Mouse (Mus musculus) stomach, embryonic 15.5 days (tissue): ENCODE measurements around the gene Jrkl. TPM values are rescaled to one million over a fixed set of nuclear protein-coding genes. Genes with fewer than 3 reads are reported as not detected.
A peak's percentile ranks its signal among the peaks of the same experiment; 100 is the strongest.

Experiments used
- ATAC-seq: fragments of 200-750 bp; cut with Nextera tagmentation; 2 replicates; pipeline ENCODE4 v1.8.0; 2017; ENCODE audit warnings: low read depth, moderate number of reproducible peaks, moderate TSS enrichment; ENCODE audit not compliant: insufficient read depth, low FRiP score
- H3K27ac ChIP-seq: fragments of 300-500 bp; sonication (generic); 2 replicates; pipeline ENCODE4 v1.5.1; 2015; ENCODE audit warnings: mild to moderate bottlenecking, inconsistent platforms
- H3K27me3 ChIP-seq: fragments of 300-500 bp; sonication (generic); replicated peaks from 2 replicates; pipeline ENCODE4 v1.6.1; 2015; ENCODE audit warnings: inconsistent platforms
- H3K36me3 ChIP-seq: fragments of 300-500 bp; sonication (generic); 2 replicates; pipeline ENCODE4 v1.6.1; 2015; ENCODE audit warnings: inconsistent platforms
- H3K4me1 ChIP-seq: fragments of 300-500 bp; sonication (generic); 2 replicates; pipeline ENCODE4 v1.6.1; 2015; ENCODE audit warnings: inconsistent platforms
- H3K4me2 ChIP-seq: fragments of 300-500 bp; sonication (generic); 2 replicates; pipeline ENCODE4 v1.6.1; 2015; ENCODE audit warnings: mild to moderate bottlenecking, inconsistent platforms
- H3K4me3 ChIP-seq: fragments of 300-500 bp; sonication (generic); replicated peaks from 2 replicates; pipeline ENCODE4 v1.5.1; 2015; ENCODE audit warnings: inconsistent platforms
- H3K9ac ChIP-seq: fragments of 300-500 bp; sonication (generic); 2 replicates; pipeline ENCODE4 v1.6.1; 2015; ENCODE audit warnings: inconsistent platforms
- H3K9me3 ChIP-seq: fragments of 300-500 bp; sonication (generic); 2 replicates; pipeline ENCODE4 v1.6.1; 2016; ENCODE audit warnings: inconsistent platforms
- WGBS: fragments of 180-500 bp; shearing (Covaris S2); methylation state at CpG from one replicate; pipeline ENCODE4 v1.1.7; 2015; 5-methylcytosine and 5-hydroxymethylcytosine counted together
- polyA plus RNA-seq: library from polyadenylated mRNA; unstranded; fragments of >200 nt; fragmentation: Nextera tagmentation; extraction: Ambion mirVana; gene quantifications from 2 replicates; pipeline ENCODE4 v1.2.1, GENCODE M21; 2015

Jrkl gene
- 10.1 and 10.5 TPM in 2 replicates for polyA plus RNA-seq

DNA sequence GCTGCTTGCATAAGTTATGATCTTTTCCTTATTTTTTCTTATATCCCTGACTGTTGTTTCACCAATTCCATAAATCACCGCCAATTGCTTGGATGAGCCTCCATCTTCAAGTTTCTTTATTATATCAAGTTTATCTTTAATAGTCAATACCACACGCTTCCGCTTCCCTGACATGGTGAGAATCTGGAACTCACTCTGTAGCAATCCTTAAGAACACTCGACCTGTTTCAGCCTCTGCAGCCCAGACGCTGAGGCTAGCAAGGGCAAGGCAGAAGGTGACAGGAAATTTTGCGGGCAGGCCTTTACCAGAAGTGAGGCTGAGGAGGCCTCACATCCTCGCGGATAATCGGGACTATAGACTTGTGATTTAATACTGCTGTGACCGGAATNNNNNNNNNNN, at the start of gene Jrkl:
Gene Jrkl, minus strand, starts transcription at position 349 of the 400 bp plus-strand sequence.
- H3K4me3 ChIP-seq, result peak within 1 kb of the TSS; percentile 54
- H3K36me3 ChIP-seq, result no peaks in the 10 kb centered on the region
- WGBS, result 5% methylated on average over 10 of the region's 10 CpGs
- peak within 1 kb of the TSS; percentile 80 for H3K27ac ChIP-seq
- peak within 1 kb of the TSS; percentile 39; the same call in 1 of the 2 replicates for H3K9ac ChIP-seq
- ATAC-seq, result no peak
- H3K4me1 ChIP-seq, result no peaks in the 10 kb centered on the region
- no peaks in the 10 kb centered on the region for H3K27me3 ChIP-seq
- no peaks in the 10 kb centered on the region for H3K9me3 ChIP-seq
- H3K4me2 ChIP-seq, result peak within 1 kb of the TSS; percentile 62

DNA sequence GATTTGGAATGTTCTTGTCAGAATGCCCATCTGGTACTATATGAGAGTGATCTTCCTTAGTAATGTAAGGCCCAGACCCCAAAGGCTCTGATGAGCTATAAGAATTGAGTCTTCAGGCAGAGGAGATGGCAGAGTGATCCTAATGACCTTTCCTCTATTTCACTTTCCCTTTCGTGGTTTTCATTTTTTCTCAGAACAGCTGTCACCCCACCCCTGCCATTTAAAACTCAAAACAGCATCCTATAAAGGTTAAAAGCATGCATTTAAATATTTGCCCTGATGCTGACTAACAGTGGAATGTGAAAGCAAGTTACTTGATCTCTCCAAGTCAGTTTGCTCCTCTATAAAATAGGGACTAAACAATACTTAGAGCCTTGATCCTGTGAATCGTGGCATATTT, 41.9 kb upstream of the Jrkl start:
- Histone ChIP-seq H3K9me3 (no peaks in the 10 kb centered on the region), H3K27me3 (no peaks in the 10 kb centered on the region), H3K4me2 (no peak overlapping the region), H3K4me1 (no peaks in the 10 kb centered on the region), H3K36me3 (0 out of 2 replicates have a peak, but pooled peaks cover 3% of the 10 kb centered on the region), H3K27ac (no peak overlapping the region), H3K9ac (no peak overlapping the region), H3K4me3 (no peak overlapping the region)
- WGBS, result 63% methylated on average over 2 of the region's 2 CpGs
- ATAC-seq, result no peak

GRCm38 (mm10) chr9:13273219-13273618, 27.6 kb upstream of the Jrkl start:
- no peaks in the 10 kb centered on the region for H3K27me3 ChIP-seq
- H3K36me3 ChIP-seq, result no peaks in the 10 kb centered on the region
- H3K4me2 ChIP-seq, result no peak overlapping the region
- 84% methylated on average over 1 of the region's 1 CpGs for WGBS
- no peaks in the 10 kb centered on the region for H3K4me1 ChIP-seq
- H3K27ac ChIP-seq, result no peak overlapping the region
- H3K9ac ChIP-seq, result no peak overlapping the region
- ATAC-seq, result no peak
- H3K9me3 ChIP-seq, result no peaks in the 10 kb centered on the region
- no peak overlapping the region for H3K4me3 ChIP-seq

DNA sequence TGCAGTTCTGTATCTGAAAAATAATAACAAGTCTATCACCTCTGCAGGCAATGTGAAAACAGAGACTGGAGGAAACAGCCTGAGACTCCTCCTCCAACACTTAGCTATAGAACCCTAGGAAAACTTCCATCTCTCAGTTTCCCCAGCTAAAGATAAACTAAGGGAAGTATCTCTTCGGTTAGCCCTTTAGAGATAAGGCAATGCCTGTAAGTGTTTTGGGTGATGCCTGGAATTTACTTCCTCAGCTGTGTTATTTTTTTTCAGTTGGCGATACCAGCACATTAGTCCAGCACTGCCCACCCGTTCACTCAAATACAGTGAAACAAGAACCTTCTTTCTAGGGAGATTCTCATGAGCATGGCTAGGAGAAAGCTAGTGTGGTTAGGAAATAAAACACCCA, 15.4 kb upstream of the Jrkl start:
- Histone ChIP-seq H3K27ac (no peak overlapping the region), H3K4me3 (no peak overlapping the region), H3K4me2 (no peak overlapping the region), H3K4me1 (no peaks in the 10 kb centered on the region), H3K9me3 (no peaks in the 10 kb centered on the region), H3K9ac (no peak overlapping the region), H3K27me3 (no peaks in the 10 kb centered on the region), H3K36me3 (no peaks in the 10 kb centered on the region)
- WGBS, result 71% methylated on average over 3 of the region's 3 CpGs
- no peak for ATAC-seq

GRCm38 (mm10) chr9:13258173-13258572, 12.5 kb upstream of the Jrkl start:
- WGBS, result 88% methylated on average over 2 of the region's 2 CpGs

GRCm38 (mm10) chr9:13256726-13257125, 11.1 kb upstream of the Jrkl start:
- Histone ChIP-seq H3K9me3 (no peaks in the 10 kb centered on the region), H3K4me3 (no peak overlapping the region), H3K9ac (no peak overlapping the region), H3K36me3 (no peaks in the 10 kb centered on the region), H3K4me2 (no peak overlapping the region), H3K27me3 (no peaks in the 10 kb centered on the region), H3K4me1 (no peaks in the 10 kb centered on the region), H3K27ac (no peak overlapping the region)
- 98% methylated on average over 1 of the region's 1 CpGs for WGBS
- no peak for ATAC-seq

More at GRCm38 (mm10) chr9:13258173-13258572, 12.5 kb upstream of the Jrkl start:
- ATAC-seq, result no peak
- H3K4me3 ChIP-seq, result no peak overlapping the region
- H3K4me2 ChIP-seq, result no peak overlapping the region
- no peaks in the 10 kb centered on the region for H3K36me3 ChIP-seq
- H3K4me1 ChIP-seq, result no peaks in the 10 kb centered on the region
- H3K27ac ChIP-seq, result no peak overlapping the region
- H3K9ac ChIP-seq, result no peak overlapping the region
- H3K27me3 ChIP-seq, result no peaks in the 10 kb centered on the region
- H3K9me3 ChIP-seq, result no peaks in the 10 kb centered on the region

DNA sequence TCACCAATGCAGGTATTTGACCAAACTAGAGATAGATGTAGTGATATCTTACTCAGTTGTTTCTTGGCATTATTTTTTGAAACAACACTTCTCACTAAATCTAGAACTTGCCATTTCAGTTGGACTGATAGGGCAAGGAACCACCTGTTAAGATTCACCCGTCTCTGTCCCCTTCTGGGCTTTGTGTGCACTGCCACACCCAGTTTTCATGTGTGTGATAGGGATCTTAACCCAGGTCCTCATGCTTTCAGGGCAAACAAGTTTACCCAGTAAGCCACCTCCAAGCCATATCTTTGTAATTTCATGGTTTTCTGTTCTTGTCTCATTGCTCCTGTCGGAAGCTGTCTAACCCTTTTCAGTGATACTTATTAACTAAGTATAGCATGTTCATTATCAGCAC, 5.6 kb upstream of the Jrkl start:
- Histone ChIP-seq H3K27me3 (no peaks in the 10 kb centered on the region), H3K4me1 (no peaks in the 10 kb centered on the region), H3K4me2 (no peak overlapping the region), H3K4me3 (no peak overlapping the region), H3K9me3 (no peaks in the 10 kb centered on the region), H3K9ac (no peak overlapping the region), H3K27ac (no peak overlapping the region), H3K36me3 (no peaks in the 10 kb centered on the region)
- 72% methylated on average over 2 of the region's 2 CpGs for WGBS
- ATAC-seq, result no peak

DNA sequence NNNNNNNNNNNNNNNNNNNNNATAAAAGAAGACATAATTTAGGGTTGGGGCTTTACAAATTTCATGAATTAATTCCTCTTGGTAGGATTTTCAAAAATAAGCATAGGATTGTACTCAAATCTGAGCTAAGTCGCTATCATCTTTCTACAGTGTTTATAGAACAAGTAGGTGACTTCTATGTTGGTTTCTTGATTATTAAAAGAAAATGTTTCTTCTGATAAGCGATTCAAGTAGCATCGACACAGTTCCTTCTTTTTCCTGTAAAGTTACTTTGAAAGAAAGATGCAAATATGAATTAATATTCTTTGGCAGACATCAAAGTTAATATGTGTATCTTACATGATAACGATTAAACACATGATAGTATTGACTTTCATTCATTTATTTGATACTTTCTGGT, 2.5 kb upstream of the Jrkl start:
- Histone ChIP-seq H3K27ac (no peak overlapping the region), H3K36me3 (no peaks in the 10 kb centered on the region), H3K27me3 (no peaks in the 10 kb centered on the region), H3K4me2 (no peak overlapping the region), H3K9ac (no peak overlapping the region), H3K4me3 (no peak overlapping the region), H3K4me1 (no peaks in the 10 kb centered on the region), H3K9me3 (no peaks in the 10 kb centered on the region)
- no peak for ATAC-seq
- WGBS, result 93% methylated on average over 4 of the region's 4 CpGs

- peak within 1 kb of the TSS; percentile 65 for H3K4me3 ChIP-seq
- H3K9me3 ChIP-seq, result no peaks in the 10 kb centered on the region
- H3K27ac ChIP-seq, result peak within 1 kb of the TSS; percentile 87
- H3K36me3 ChIP-seq, result no peaks in the 10 kb centered on the region
- H3K4me1 ChIP-seq, result no peaks in the 10 kb centered on the region
- peak within 1 kb of the TSS; percentile 79 for H3K4me2 ChIP-seq
- ATAC-seq, result peak; percentile 99
- H3K27me3 ChIP-seq, result no peaks in the 10 kb centered on the region
- H3K9ac ChIP-seq, result peak within 1 kb of the TSS; percentile 61
- WGBS, result 3% methylated on average over 25 of the region's 39 CpGs
Observed at GRCm38 (mm10) chr9:13246815-13247638, 1.4 kb upstream of the Jrkl start, which contains the start of gene Ccdc82. Gene Ccdc82 (plus strand): TSS chr9:13246955.

DNA sequence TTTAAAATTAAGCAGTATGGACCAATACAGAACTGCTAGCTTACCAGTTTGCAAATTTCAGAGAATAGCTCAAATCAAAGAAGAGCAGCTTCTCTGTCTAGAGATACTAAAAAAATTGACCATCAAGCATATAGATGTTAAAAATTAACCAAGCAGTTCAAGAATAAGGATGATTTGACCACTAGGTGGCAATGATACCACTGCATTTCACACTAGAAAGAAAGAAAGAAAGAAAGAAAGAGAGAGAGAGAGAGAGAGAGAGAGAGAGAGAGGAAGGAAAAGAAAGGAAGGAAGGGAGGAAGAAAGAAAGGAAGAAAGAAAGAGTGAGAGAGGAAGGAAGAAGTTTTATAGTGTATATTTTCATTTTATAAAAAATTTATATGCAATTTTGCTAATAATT, 3.3 kb downstream of the Jrkl start:
- no peaks in the 10 kb centered on the region for H3K36me3 ChIP-seq
- H3K9me3 ChIP-seq, result no peaks in the 10 kb centered on the region
- no peak overlapping the region for H3K4me2 ChIP-seq
- H3K4me1 ChIP-seq, result no peaks in the 10 kb centered on the region
- no peak for ATAC-seq
- no peaks in the 10 kb centered on the region for H3K27me3 ChIP-seq
- H3K27ac ChIP-seq, result no peak overlapping the region
- no peak overlapping the region for H3K9ac ChIP-seq
- no peak overlapping the region for H3K4me3 ChIP-seq

DNA sequence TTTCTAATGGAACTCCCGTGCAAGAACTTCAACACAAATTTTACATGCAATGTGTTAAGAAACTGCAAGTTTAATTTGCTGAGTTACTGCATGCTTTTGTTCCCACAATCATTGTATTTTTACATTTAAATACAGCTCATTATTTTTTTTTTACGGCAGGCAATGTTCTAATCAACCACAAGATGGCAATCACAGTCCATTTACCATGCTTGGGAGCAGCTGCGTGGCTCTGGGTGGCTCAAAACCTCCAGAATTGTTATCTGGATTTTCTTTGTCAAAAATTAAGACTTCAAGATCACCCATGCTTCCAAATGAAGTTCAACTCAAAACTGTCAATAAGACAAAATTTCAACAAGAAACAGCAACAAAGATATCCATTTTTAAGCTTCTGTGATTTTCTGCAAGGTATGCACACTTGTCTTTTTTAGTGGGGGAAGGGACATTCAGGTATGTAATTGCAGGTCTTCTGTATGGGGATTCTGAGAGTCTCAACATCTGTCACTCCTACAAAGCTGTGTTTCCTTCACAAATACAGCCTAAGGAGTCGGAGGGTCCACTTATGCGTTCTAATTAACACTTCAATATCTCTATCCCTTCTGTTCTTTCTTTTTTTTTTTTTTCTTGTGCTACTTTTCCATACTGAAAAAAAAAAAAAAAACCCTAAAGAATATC, 13.9 kb downstream of the Jrkl start:
- WGBS, result 15% methylated on average over 5 of the region's 5 CpGs
- Histone ChIP-seq H3K4me1 (no peaks in the 10 kb centered on the region), H3K9ac (no peak overlapping the region), H3K4me2 (no peak overlapping the region), H3K27ac (no peak overlapping the region), H3K4me3 (no peak overlapping the region), H3K9me3 (no peaks in the 10 kb centered on the region), H3K27me3 (no peaks in the 10 kb centered on the region), H3K36me3 (no peaks in the 10 kb centered on the region)
- no peak for ATAC-seq

- no peaks in the 10 kb centered on the region for H3K36me3 ChIP-seq
- H3K27ac ChIP-seq, result no peak overlapping the region
- H3K9me3 ChIP-seq, result no peaks in the 10 kb centered on the region
- H3K4me2 ChIP-seq, result no peak overlapping the region
- H3K27me3 ChIP-seq, result no peaks in the 10 kb centered on the region
- WGBS, result 9% methylated on average over 4 of the region's 4 CpGs
- no peaks in the 10 kb centered on the region for H3K4me1 ChIP-seq
- no peak overlapping the region for H3K4me3 ChIP-seq
- H3K9ac ChIP-seq, result no peak overlapping the region
- no peak for ATAC-seq
Observed at GRCm38 (mm10) chr9:13230553-13230952, 15.1 kb downstream of the Jrkl start.
